Mouse (Mus musculus): ENCODE results near the gene Piwil4. TPM values are rescaled to one million over a fixed set of nuclear protein-coding genes. Genes with fewer than 3 reads are reported as not detected.

Piwil4 gene
- polyA plus RNA-seq, 1 experiment from 2014 or later: 0.74 TPM

- no peak for ATAC-seq (ENCODE audit: low read depth)
- WGBS: 69% methylated on average over 7 of the region's 7 CpGs
Observed at GRCm38 (mm10) chr9:14662876-14663275, 77.7 kb downstream of the Piwil4 start.

GRCm38 (mm10) chr9:14662138-14662537 is 78.4 kb downstream of the Piwil4 start:
- Histone ChIP-seq H3K27me3 (ENCODE audit: control insufficient read depth, insufficient read depth, low read depth, low read length) (no peaks in the 10 kb centered on the region), H3K27ac (ENCODE audit: low read length) (no peak overlapping the region), H3K36me3 (ENCODE audit: control insufficient read depth, insufficient read depth, low read length) (no peaks in the 10 kb centered on the region), H3K4me3 (ENCODE audit: low read length) (no peak overlapping the region), H3K4me1 (replicated peaks; ENCODE audit: control insufficient read depth, insufficient read depth, low read length) (no peaks in the 10 kb centered on the region), H3K9me3 (ENCODE audit: control insufficient read depth, low read length) (no peaks in the 10 kb centered on the region), H3K4me2 (ENCODE audit: low read depth, low read length) (no peak overlapping the region), H3K9ac (ENCODE audit: low read length) (no peak overlapping the region)
- no peak for ATAC-seq (ENCODE audit: low read depth)
- WGBS: 75% methylated on average over 9 of the region's 9 CpGs

More at GRCm38 (mm10) chr9:14662876-14663275, 77.7 kb downstream of the Piwil4 start:
- no peak overlapping the region for H3K9ac ChIP-seq (ENCODE audit: low read length)
- H3K4me3 ChIP-seq (ENCODE audit: low read length): no peak overlapping the region
- H3K9me3 ChIP-seq (ENCODE audit: control insufficient read depth, low read length): no peaks in the 10 kb centered on the region
- H3K4me1 ChIP-seq (replicated peaks; ENCODE audit: control insufficient read depth, insufficient read depth, low read length): no peaks in the 10 kb centered on the region
- H3K27me3 ChIP-seq (ENCODE audit: control insufficient read depth, insufficient read depth, low read depth, low read length): no peaks in the 10 kb centered on the region
- H3K27ac ChIP-seq (ENCODE audit: low read length): no peak overlapping the region
- no peaks in the 10 kb centered on the region for H3K36me3 ChIP-seq (ENCODE audit: control insufficient read depth, insufficient read depth, low read length)
- H3K4me2 ChIP-seq (ENCODE audit: low read depth, low read length): no peak overlapping the region

- Histone ChIP-seq H3K27ac (ENCODE audit: low read length) (no peak overlapping the region), H3K4me2 (ENCODE audit: low read depth, low read length) (no peak overlapping the region), H3K27me3 (ENCODE audit: control insufficient read depth, insufficient read depth, low read depth, low read length) (no peaks in the 10 kb centered on the region), H3K36me3 (ENCODE audit: control insufficient read depth, insufficient read depth, low read length) (no peaks in the 10 kb centered on the region), H3K9ac (ENCODE audit: low read length) (no peak overlapping the region), H3K4me1 (replicated peaks; ENCODE audit: control insufficient read depth, insufficient read depth, low read length) (no peaks in the 10 kb centered on the region), H3K4me3 (ENCODE audit: low read length) (no peak overlapping the region), H3K9me3 (ENCODE audit: control insufficient read depth, low read length) (no peaks in the 10 kb centered on the region)
- WGBS: 19% methylated on average over 2 of the region's 2 CpGs
- no peak for ATAC-seq (ENCODE audit: low read depth)
Observed at GRCm38 (mm10) chr9:14657926-14658325, 82.6 kb downstream of the Piwil4 start.

GRCm38 (mm10) chr9:14654010-14654409 is 86.5 kb downstream of the Piwil4 start:
- Histone ChIP-seq H3K4me3 (ENCODE audit: low read length) (no peak overlapping the region), H3K36me3 (ENCODE audit: control insufficient read depth, insufficient read depth, low read length) (no peaks in the 10 kb centered on the region), H3K9me3 (ENCODE audit: control insufficient read depth, low read length) (no peaks in the 10 kb centered on the region), H3K27me3 (ENCODE audit: control insufficient read depth, insufficient read depth, low read depth, low read length) (no peaks in the 10 kb centered on the region), H3K4me2 (ENCODE audit: low read depth, low read length) (no peak overlapping the region), H3K4me1 (replicated peaks; ENCODE audit: control insufficient read depth, insufficient read depth, low read length) (no peaks in the 10 kb centered on the region), H3K27ac (ENCODE audit: low read length) (no peak overlapping the region), H3K9ac (ENCODE audit: low read length) (no peak overlapping the region)
- WGBS: 76% methylated on average over 2 of the region's 2 CpGs
- ATAC-seq (ENCODE audit: low read depth): no peak

GRCm38 (mm10) chr9:14652761-14653160 is 87.8 kb downstream of the Piwil4 start:
- no peak overlapping the region for H3K27ac ChIP-seq (ENCODE audit: low read length)

GRCm38 (mm10) chr9:14647849-14648248 is 92.7 kb downstream of the Piwil4 start:
- H3K36me3 ChIP-seq (ENCODE audit: control insufficient read depth, insufficient read depth, low read length): no peaks in the 10 kb centered on the region
- no peak overlapping the region for H3K9ac ChIP-seq (ENCODE audit: low read length)
- no peak overlapping the region for H3K27ac ChIP-seq (ENCODE audit: low read length)
- H3K4me1 ChIP-seq (replicated peaks; ENCODE audit: control insufficient read depth, insufficient read depth, low read length): peaks cover under 1% of the 10 kb centered on the region; the same call in 1 of the 2 replicates
- no peak overlapping the region for H3K4me3 ChIP-seq (ENCODE audit: low read length)
- no peak overlapping the region for H3K4me2 ChIP-seq (ENCODE audit: low read depth, low read length)
- 78% methylated on average over 8 of the region's 8 CpGs for WGBS
- no peak for ATAC-seq (ENCODE audit: low read depth)
- no peaks in the 10 kb centered on the region for H3K9me3 ChIP-seq (ENCODE audit: control insufficient read depth, low read length)
- no peaks in the 10 kb centered on the region for H3K27me3 ChIP-seq (ENCODE audit: control insufficient read depth, insufficient read depth, low read depth, low read length)

More at GRCm38 (mm10) chr9:14652761-14653160, 87.8 kb downstream of the Piwil4 start:
- WGBS: 74% methylated on average over 1 of the region's 1 CpGs
- Histone ChIP-seq H3K9me3 (ENCODE audit: control insufficient read depth, low read length) (no peaks in the 10 kb centered on the region), H3K9ac (ENCODE audit: low read length) (no peak overlapping the region), H3K4me2 (ENCODE audit: low read depth, low read length) (no peak overlapping the region), H3K4me1 (replicated peaks; ENCODE audit: control insufficient read depth, insufficient read depth, low read length) (no peaks in the 10 kb centered on the region), H3K27me3 (ENCODE audit: control insufficient read depth, insufficient read depth, low read depth, low read length) (no peaks in the 10 kb centered on the region), H3K4me3 (ENCODE audit: low read length) (no peak overlapping the region), H3K36me3 (ENCODE audit: control insufficient read depth, insufficient read depth, low read length) (no peaks in the 10 kb centered on the region)
- no peak for ATAC-seq (ENCODE audit: low read depth)

- Histone ChIP-seq H3K4me2 (ENCODE audit: low read depth, low read length) (no peak overlapping the region), H3K9me3 (ENCODE audit: control insufficient read depth, low read length) (no peaks in the 10 kb centered on the region), H3K4me3 (ENCODE audit: low read length) (no peak overlapping the region), H3K27ac (ENCODE audit: low read length) (no peak overlapping the region), H3K4me1 (replicated peaks; ENCODE audit: control insufficient read depth, insufficient read depth, low read length) (peaks cover 11% of the 10 kb centered on the region), H3K27me3 (ENCODE audit: control insufficient read depth, insufficient read depth, low read depth, low read length) (no peaks in the 10 kb centered on the region), H3K36me3 (ENCODE audit: control insufficient read depth, insufficient read depth, low read length) (no peaks in the 10 kb centered on the region), H3K9ac (ENCODE audit: low read length) (no peak overlapping the region)
- whole genome bisulfite sequencing: 98% methylated on average over 1 of the region's 1 CpGs
- no peak for ATAC-seq (ENCODE audit: low read depth)
Observed at GRCm38 (mm10) chr9:14646641-14647040, 93.9 kb downstream of the Piwil4 start.

Other genes starting within 250 kb of the Piwil4 start
- 0.25 and 0.30 TPM in 2 replicates for gene Kdm4d, start 240.3 kb downstream of the Piwil4 start, polyA plus RNA-seq (2015; fragmentation: Nextera tagmentation; extraction: Ambion mirVana)
- gene Cwc15, start 240.1 kb downstream of the Piwil4 start, polyA plus RNA-seq (2015; fragmentation: Nextera tagmentation; extraction: Ambion mirVana): 147 and 158 TPM in 2 replicates
- 17.6 and 17.8 TPM in 2 replicates for gene Amotl1, start 95.7 kb downstream of the Piwil4 start, polyA plus RNA-seq (2015; fragmentation: Nextera tagmentation; extraction: Ambion mirVana)
- 2.5 and 3.2 TPM in 2 replicates for gene Fut4, start 11.7 kb upstream of the Piwil4 start, polyA plus RNA-seq (2015; fragmentation: Nextera tagmentation; extraction: Ambion mirVana)
- 7.7 and 11.7 TPM in 2 replicates for gene 1700012B09Rik, start 30.3 kb upstream of the Piwil4 start, polyA plus RNA-seq (2015; fragmentation: Nextera tagmentation; extraction: Ambion mirVana)
- gene Mre11a, start 43.9 kb upstream of the Piwil4 start, polyA plus RNA-seq (2015; fragmentation: Nextera tagmentation; extraction: Ambion mirVana): 23.2 and 26.6 TPM in 2 replicates
- gene Ankrd49, start 44.1 kb upstream of the Piwil4 start, polyA plus RNA-seq (2015; fragmentation: Nextera tagmentation; extraction: Ambion mirVana): 33.0 and 37.0 TPM in 2 replicates
- gene Gpr83, start 119.5 kb upstream of the Piwil4 start, polyA plus RNA-seq (2015; fragmentation: Nextera tagmentation; extraction: Ambion mirVana): 0.24 and 0.54 TPM in 2 replicates
- gene Izumo1r, start 163.2 kb upstream of the Piwil4 start, polyA plus RNA-seq (2015; fragmentation: Nextera tagmentation; extraction: Ambion mirVana): 0.54 and 1.2 TPM in 2 replicates